Mouse (Mus musculus): ENCODE data around the gene Spock2.

DNA sequence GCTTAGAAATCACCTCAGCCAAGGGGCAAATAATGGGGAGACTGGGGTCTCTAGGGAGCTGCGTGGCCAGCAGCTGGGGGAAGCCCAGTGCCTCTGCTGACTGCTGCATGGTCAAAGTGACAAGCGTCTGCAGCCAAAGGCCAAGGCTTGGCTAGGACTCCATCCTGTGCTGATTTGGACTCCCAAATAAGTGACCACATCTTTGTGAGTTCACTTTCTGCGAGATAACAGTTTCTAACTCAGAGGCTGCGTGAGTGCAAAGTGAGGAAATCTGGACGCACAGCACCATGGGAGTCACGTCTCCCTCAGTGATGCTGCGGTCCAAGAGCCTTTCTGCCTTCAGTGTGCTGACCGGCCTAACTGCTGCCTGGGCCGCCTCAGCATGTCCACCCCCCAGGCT is 22.3 kb downstream of the Spock2 start:
- TF ChIP-seq MAFK (IDR thresholded peaks at IDR 0.05; ENCODE audit: insufficient replicate concordance, low read length) (no peak), POLR2AphosphoS2 (IDR thresholded peaks at IDR 0.05; ENCODE audit: low read depth, low read length) (no peak), MAX (IDR thresholded peaks at IDR 0.05; ENCODE audit: low read length) (no peak)

Data from CH12.LX (cell line).